Mouse (Mus musculus) E14TG2a.4 (cell line): Measurements from ENCODE around the gene Fam163b.

Source experiments
- CTCF ChIP-seq: conservative IDR thresholded peaks from 2 replicates; pipeline ENCODE4 v1.5.1; 2014; ENCODE audit warnings: low read length
- POU5F1 ChIP-seq: IDR thresholded peaks from 2 replicates; pipeline ENCODE4 v1.6.1; 2014; ENCODE audit warnings: low read length, borderline replicate concordance

GRCm38 (mm10) chr2:27077655-27078244 lies 64.5 kb downstream of the Fam163b start:
- no peak for TF ChIP-seq CTCF
- no peak for TF ChIP-seq POU5F1
